Mouse (Mus musculus) ovary, postnatal 10 days (tissue): ENCODE results near the gene Retsat.

ENCODE experiments used
- DNase-seq: peaks from one replicate; pipeline ENCODE4 v3.0.0; 2022; ENCODE audit warnings: low spot score

Retsat gene

GRCm38 (mm10) chr6:72590111-72590510, 8.2 kb upstream of the Retsat start:
- no peak for DNase-seq

- no peak for DNase-seq
These were observed 5.1 kb upstream of the Retsat start for GRCm38 (mm10) chr6:72593011-72593803.

GRCm38 (mm10) chr6:72593914-72594313, 4.4 kb upstream of the Retsat start:
- no peak for DNase-seq

GRCm38 (mm10) chr6:72597083-72597874, 996 bp upstream of the Retsat start:
- DNase-seq, result no peak

- no peak for DNase-seq
These were observed 699 bp downstream of the Retsat start for GRCm38 (mm10) chr6:72598791-72599557.

GRCm38 (mm10) chr6:72600216-72600615, 1.9 kb downstream of the Retsat start:
- DNase-seq, result no peak

- DNase-seq, result no peak
These were observed 2.5 kb downstream of the Retsat start for GRCm38 (mm10) chr6:72600771-72601170.

- peak; percentile 47 for DNase-seq
These were observed 3.5 kb downstream of the Retsat start for GRCm38 (mm10) chr6:72601732-72602131.

GRCm38 (mm10) chr6:72604066-72604465, 5.8 kb downstream of the Retsat start:
- DNase-seq, result no peak

- DNase-seq, result no peak
These were observed 8.8 kb downstream of the Retsat start for GRCm38 (mm10) chr6:72607060-72607459.

GRCm38 (mm10) chr6:72607676-72608075, 9.4 kb downstream of the Retsat start:
- no peak for DNase-seq

GRCm38 (mm10) chr6:72608662-72609184, 10.4 kb downstream of the Retsat start:
- no peak for DNase-seq

GRCm38 (mm10) chr6:72610261-72610660, 12.0 kb downstream of the Retsat start:
- DNase-seq, result no peak

- DNase-seq, result no peak
These were observed 16.9 kb downstream of the Retsat start for GRCm38 (mm10) chr6:72615151-72615550.

GRCm38 (mm10) chr6:72615561-72616375, 17.5 kb downstream of the Retsat start:
- no peak for DNase-seq

- peak; percentile 60 for DNase-seq
These were observed 18.5 kb downstream of the Retsat start, which contains the start of gene Tgoln1 for GRCm38 (mm10) chr6:72616643-72617288. Gene Tgoln1 (minus strand): TSS chr6:72617000.

- DNase-seq, result no peak
These were observed 21.7 kb downstream of the Retsat start for GRCm38 (mm10) chr6:72619734-72620532.

- DNase-seq, result no peak
These were observed 22.6 kb downstream of the Retsat start for GRCm38 (mm10) chr6:72620920-72621319.

GRCm38 (mm10) chr6:72622917-72623316, 24.6 kb downstream of the Retsat start:
- no peak for DNase-seq
